Mouse (Mus musculus) 3T3-L1 (cell line): ENCODE data around the gene Olfr497.

ENCODE experiments used
- DNase-seq: peaks from one replicate; pipeline ENCODE4 v3.0.0-alpha.2; 2015; ENCODE audit warnings: low read depth, low spot score

Gene Olfr497

DNA sequence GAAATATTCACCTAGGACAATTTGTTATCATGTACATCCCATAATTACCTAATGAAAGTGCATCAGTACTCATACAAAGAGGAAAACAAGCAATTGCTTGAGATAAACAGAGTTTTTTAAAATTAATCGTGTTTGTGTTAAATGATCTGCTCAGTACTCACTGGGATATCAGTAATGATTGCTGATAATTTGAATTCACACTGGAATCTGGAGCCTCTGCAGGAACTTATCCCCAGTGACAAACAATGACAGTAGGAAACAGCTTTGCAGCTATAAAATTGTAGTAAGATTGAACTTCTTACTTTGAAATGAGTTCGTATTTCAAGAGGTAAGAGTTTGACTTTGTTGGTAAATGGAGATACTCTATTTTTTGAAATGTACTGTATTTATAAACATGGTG is at the start of gene Olfr497:
Gene Olfr497 (plus strand): TSS at position 301 of the 400 bp plus-strand sequence.
- no peak for DNase-seq

DNA sequence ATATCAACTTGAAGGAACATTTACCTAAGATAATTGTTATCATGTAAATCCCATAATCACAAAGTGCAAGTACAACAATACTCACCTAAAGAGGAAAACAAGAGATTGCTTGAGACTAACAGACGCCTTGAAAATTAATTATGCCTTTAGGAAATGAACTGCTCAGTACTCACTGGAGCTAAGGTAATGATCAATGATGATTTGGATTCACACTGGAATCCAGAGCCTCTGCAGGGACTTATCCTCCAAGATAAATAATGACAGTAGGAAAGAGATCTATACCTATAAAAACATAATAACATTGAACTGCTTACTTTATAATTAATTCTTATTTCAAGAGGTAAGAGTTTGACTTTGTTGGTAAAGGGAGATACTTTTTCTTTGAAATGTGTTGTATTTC is 27.4 kb upstream of the Olfr497 start, which contains the start of gene Olfr495:
Gene Olfr495 (plus strand): TSS at position 301 of the 400 bp plus-strand sequence.
- DNase-seq = no peak

DNA sequence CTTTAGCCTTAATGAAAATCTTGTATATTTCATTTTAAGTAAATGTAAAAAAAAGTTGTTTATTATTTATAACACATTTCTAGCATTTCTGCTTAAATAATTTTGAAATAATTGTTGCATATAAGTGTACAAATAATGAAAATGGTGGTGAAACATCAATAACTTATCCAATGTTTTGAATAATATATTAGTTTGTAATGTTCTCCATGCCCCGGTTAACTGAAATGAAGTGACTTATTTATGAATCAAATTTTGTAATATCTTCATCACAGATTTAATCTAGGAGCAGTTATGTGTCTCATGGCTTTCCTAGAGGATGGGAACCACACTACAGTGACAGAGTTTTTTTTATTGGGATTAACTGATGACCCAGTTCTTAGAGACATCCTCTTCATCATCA is 44.8 kb downstream of the Olfr497 start, which contains the start of gene Olfr498:
Gene Olfr498 (plus strand): TSS at position 301 of the 400 bp plus-strand sequence.
- no peak for DNase-seq
